Mouse (Mus musculus): ENCODE measurements around the gene Prss46.

DNA sequence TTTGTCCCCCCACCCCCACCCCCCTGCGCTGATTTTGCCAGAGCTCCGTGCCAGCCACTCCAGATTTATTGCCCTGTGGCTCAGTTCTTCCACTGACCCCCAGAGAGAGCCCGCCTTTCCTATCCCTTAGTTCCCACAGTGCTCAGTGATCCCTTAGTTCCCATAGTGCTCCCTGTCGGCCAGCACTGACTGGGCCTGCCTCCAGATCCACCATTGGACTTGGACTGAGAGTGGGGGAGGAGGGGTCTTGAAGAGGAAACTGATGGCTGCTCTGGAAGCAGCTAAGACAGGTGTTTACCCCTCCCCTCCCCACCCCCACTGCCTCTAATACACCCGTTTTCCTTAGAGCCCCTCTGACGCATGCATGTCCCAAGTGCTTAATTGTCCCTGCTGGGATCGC is 51.7 kb downstream of the Prss46 start:
- no peak for TF ChIP-seq HCFC1 (IDR thresholded peaks at IDR 0.05; ENCODE audit: borderline replicate concordance, insufficient read depth, low read length)
- TF ChIP-seq MAFK (IDR thresholded peaks at IDR 0.05; ENCODE audit: insufficient read depth, low read depth, low read length): no peak
- TF ChIP-seq ZC3H11A (IDR thresholded peaks at IDR 0.05; ENCODE audit: borderline replicate concordance, low read depth, low read length): no peak
- TF ChIP-seq CHD2 (IDR thresholded peaks at IDR 0.05; ENCODE audit: low read depth, low read length): no peak
- TF ChIP-seq ZNF384 (IDR thresholded peaks at IDR 0.05; ENCODE audit: low read depth, low read length): no peak
